Mouse (Mus musculus): ENCODE results near the gene Ftcd. TPM values are rescaled to one million over a fixed set of nuclear protein-coding genes. Genes with fewer than 3 reads are reported as not detected.

Ftcd gene
- polyA plus RNA-seq, 1 experiment: not detected

- Histone ChIP-seq H3K27me3 (ENCODE audit: control insufficient read depth, insufficient read depth, insufficient read length) (peaks cover 3% of the 10 kb centered on the region), H3K36me3 (ENCODE audit: control insufficient read depth, insufficient read depth) (no peaks in the 10 kb centered on the region), H3ac (ENCODE audit: control insufficient read depth, insufficient read length) (no peak overlapping the region), H3K79me2 (ENCODE audit: control insufficient read depth, insufficient read depth) (no peaks in the 10 kb centered on the region), H3K4me3 (peak overlapping the region; percentile 7), H3K4me2 (ENCODE audit: low read depth) (peak overlapping the region; percentile 60)
- no peak for TF ChIP-seq E2F4 (IDR thresholded peaks at IDR 0.05; ENCODE audit: insufficient read depth)
- no peak for TF ChIP-seq POLR2A (IDR thresholded peaks at IDR 0.05; ENCODE audit: insufficient read length, low read depth)
- no peak for TF ChIP-seq TCF12 (IDR thresholded peaks at IDR 0.05; ENCODE audit: insufficient read depth, poor library complexity, severe bottlenecking)
- TF ChIP-seq POLR2AphosphoS2 (IDR thresholded peaks at IDR 0.05; ENCODE audit: insufficient read length, low read depth): no peak
- no peak for TF ChIP-seq CEBPB (IDR thresholded peaks at IDR 0.05; ENCODE audit: insufficient read depth, poor library complexity, severe bottlenecking)
- TF ChIP-seq MYOD1 (IDR thresholded peaks at IDR 0.05; ENCODE audit: control insufficient read depth in 1 of 3, insufficient read length in 2 of 3, low read depth in 2 of 3): no peak
- no peak for TF ChIP-seq USF1 (IDR thresholded peaks at IDR 0.05; ENCODE audit: low read depth)
- no peak for TF ChIP-seq MAX (IDR thresholded peaks at IDR 0.05; ENCODE audit: low read depth)
- TF ChIP-seq SRF (IDR thresholded peaks at IDR 0.05; ENCODE audit: control insufficient read depth, insufficient read length, low read depth): no peak
- TF ChIP-seq REST (IDR thresholded peaks at IDR 0.05; ENCODE audit: insufficient read depth, insufficient read length): no peak
These were observed 47.0 kb downstream of the Ftcd start for GRCm38 (mm10) chr10:76622411-76622810.

- Histone ChIP-seq H3ac (ENCODE audit: control insufficient read depth, insufficient read length) (no peak within 1 kb of the TSS), H3K79me2 (ENCODE audit: control insufficient read depth, insufficient read depth) (no peaks in the 10 kb centered on the region), H3K4me2 (ENCODE audit: low read depth) (peak within 1 kb of the TSS; percentile 60), H3K36me3 (ENCODE audit: control insufficient read depth, insufficient read depth) (no peaks in the 10 kb centered on the region), H3K4me3 (peak within 1 kb of the TSS; percentile 7), H3K27me3 (ENCODE audit: control insufficient read depth, insufficient read depth, insufficient read length) (peaks cover 3% of the 10 kb centered on the region)
- TF ChIP-seq MYOD1 (IDR thresholded peaks at IDR 0.05; ENCODE audit: control insufficient read depth in 1 of 3, insufficient read length in 2 of 3, low read depth in 2 of 3) (no peak), MAX (IDR thresholded peaks at IDR 0.05; ENCODE audit: low read depth) (no peak), MYOG (IDR thresholded peaks at IDR 0.05; ENCODE audit: control insufficient read depth in 1 of 3, insufficient read depth in 1 of 3, insufficient read length in 2 of 3, low read depth in 2 of 3) (no peak), SRF (IDR thresholded peaks at IDR 0.05; ENCODE audit: control insufficient read depth, insufficient read length, low read depth) (no peak), TCF3 (IDR thresholded peaks at IDR 0.05; ENCODE audit: insufficient read length, low read depth) (no peak), POLR2A (IDR thresholded peaks at IDR 0.05; ENCODE audit: insufficient read length, low read depth) (no peak), POLR2AphosphoS2 (IDR thresholded peaks at IDR 0.05; ENCODE audit: insufficient read length, low read depth) (no peak), USF1 (IDR thresholded peaks at IDR 0.05; ENCODE audit: low read depth) (no peak), TCF12 (IDR thresholded peaks at IDR 0.05; ENCODE audit: insufficient read depth, poor library complexity, severe bottlenecking) (no peak), CEBPB (IDR thresholded peaks at IDR 0.05; ENCODE audit: insufficient read depth, poor library complexity, severe bottlenecking) (no peak), E2F4 (IDR thresholded peaks at IDR 0.05; ENCODE audit: insufficient read depth) (no peak), REST (IDR thresholded peaks at IDR 0.05; ENCODE audit: insufficient read depth, insufficient read length) (no peak)
These were observed 47.7 kb downstream of the Ftcd start, which contains the start of gene Col6a2 for GRCm38 (mm10) chr10:76622928-76623680. Col6a2 (minus strand) TSS chr10:76623630.

- Histone ChIP-seq H3K4me2 (ENCODE audit: low read depth) (no peak overlapping the region), H3ac (ENCODE audit: control insufficient read depth, insufficient read length) (no peak overlapping the region), H3K4me3 (peak overlapping the region; percentile 7), H3K36me3 (ENCODE audit: control insufficient read depth, insufficient read depth) (no peaks in the 10 kb centered on the region), H3K27me3 (ENCODE audit: control insufficient read depth, insufficient read depth, insufficient read length) (peaks cover 3% of the 10 kb centered on the region), H3K79me2 (ENCODE audit: control insufficient read depth, insufficient read depth) (no peaks in the 10 kb centered on the region)
- TF ChIP-seq POLR2A (IDR thresholded peaks at IDR 0.05; ENCODE audit: insufficient read length, low read depth) (no peak), MYOG (IDR thresholded peaks at IDR 0.05; ENCODE audit: control insufficient read depth in 1 of 3, insufficient read depth in 1 of 3, insufficient read length in 2 of 3, low read depth in 2 of 3) (no peak), E2F4 (IDR thresholded peaks at IDR 0.05; ENCODE audit: insufficient read depth) (no peak), REST (IDR thresholded peaks at IDR 0.05; ENCODE audit: insufficient read depth, insufficient read length) (no peak), POLR2AphosphoS2 (IDR thresholded peaks at IDR 0.05; ENCODE audit: insufficient read length, low read depth) (no peak), MAX (IDR thresholded peaks at IDR 0.05; ENCODE audit: low read depth) (no peak), TCF12 (IDR thresholded peaks at IDR 0.05; ENCODE audit: insufficient read depth, poor library complexity, severe bottlenecking) (no peak), TCF3 (IDR thresholded peaks at IDR 0.05; ENCODE audit: insufficient read length, low read depth) (no peak), SRF (IDR thresholded peaks at IDR 0.05; ENCODE audit: control insufficient read depth, insufficient read length, low read depth) (no peak), USF1 (IDR thresholded peaks at IDR 0.05; ENCODE audit: low read depth) (no peak), CEBPB (IDR thresholded peaks at IDR 0.05; ENCODE audit: insufficient read depth, poor library complexity, severe bottlenecking) (no peak), MYOD1 (IDR thresholded peaks at IDR 0.05; ENCODE audit: control insufficient read depth in 1 of 3, insufficient read length in 2 of 3, low read depth in 2 of 3) (no peak)
These were observed 48.3 kb downstream of the Ftcd start for GRCm38 (mm10) chr10:76623734-76624133.

DNA sequence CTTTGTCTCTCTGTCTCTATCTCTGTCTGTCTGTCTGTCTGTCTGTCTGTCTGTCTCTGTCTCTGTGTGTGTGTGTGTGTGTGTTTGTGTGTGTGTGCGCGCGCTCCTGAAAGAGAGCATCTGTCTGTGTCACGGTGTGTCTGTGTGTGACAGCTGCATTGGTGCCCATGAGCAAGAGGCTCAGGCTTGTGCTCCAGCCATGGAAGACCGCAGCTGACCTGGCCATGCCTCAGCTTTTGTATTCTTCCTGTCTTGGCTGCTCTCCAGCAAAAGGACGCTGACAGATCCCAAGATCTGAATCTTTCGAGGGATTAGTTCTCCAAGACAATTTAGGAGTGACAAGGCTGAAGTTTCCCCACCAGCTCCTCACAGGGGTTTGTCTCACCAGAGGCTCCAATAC lies 49.5 kb downstream of the Ftcd start:
- no peak overlapping the region for H3K4me2 ChIP-seq (ENCODE audit: low read depth)
- H3K36me3 ChIP-seq (ENCODE audit: control insufficient read depth, insufficient read depth): no peaks in the 10 kb centered on the region
- no peaks in the 10 kb centered on the region for H3K79me2 ChIP-seq (ENCODE audit: control insufficient read depth, insufficient read depth)
- TF ChIP-seq MAX (IDR thresholded peaks at IDR 0.05; ENCODE audit: low read depth) (no peak), MYOG (IDR thresholded peaks at IDR 0.05; ENCODE audit: control insufficient read depth in 1 of 3, insufficient read depth in 1 of 3, insufficient read length in 2 of 3, low read depth in 2 of 3) (peak in 2 of 3 experiments; percentile 48 to 70), MYOD1 (IDR thresholded peaks at IDR 0.05; ENCODE audit: control insufficient read depth in 1 of 3, insufficient read length in 2 of 3, low read depth in 2 of 3) (peak in 2 of 3 experiments; percentile 64 to 77), SRF (IDR thresholded peaks at IDR 0.05; ENCODE audit: control insufficient read depth, insufficient read length, low read depth) (no peak), TCF3 (IDR thresholded peaks at IDR 0.05; ENCODE audit: insufficient read length, low read depth) (peak; percentile 27)
- no peak overlapping the region for H3ac ChIP-seq (ENCODE audit: control insufficient read depth, insufficient read length)
- peaks cover 3% of the 10 kb centered on the region for H3K27me3 ChIP-seq (ENCODE audit: control insufficient read depth, insufficient read depth, insufficient read length)
- H3K4me3 ChIP-seq: no peak overlapping the region
